Mouse (Mus musculus): ENCODE measurements around the gene Tsku.

Tsku gene

GRCm38 (mm10) chr7:98361063-98361652 lies at the start of gene Tsku:
TSS of gene Tsku (minus strand) at chr7:98361328.
- DNase-seq (ENCODE audit: extremely low spot score), result peak; percentile 96

GRCm38 (mm10) chr7:98407615-98408014 lies 46.5 kb upstream of the Tsku start:
- no peak for DNase-seq (ENCODE audit: extremely low spot score)

- DNase-seq (ENCODE audit: extremely low spot score), result no peak
These were observed 42.9 kb upstream of the Tsku start for GRCm38 (mm10) chr7:98403996-98404395.

GRCm38 (mm10) chr7:98402582-98403574 lies 41.8 kb upstream of the Tsku start:
- no peak for DNase-seq (ENCODE audit: extremely low spot score)

GRCm38 (mm10) chr7:98392466-98393201 lies 31.5 kb upstream of the Tsku start:
- no peak for DNase-seq (ENCODE audit: extremely low spot score)

- no peak for DNase-seq (ENCODE audit: extremely low spot score)
These were observed 30.3 kb upstream of the Tsku start for GRCm38 (mm10) chr7:98391351-98391936.

- no peak for DNase-seq (ENCODE audit: extremely low spot score)
These were observed 29.4 kb upstream of the Tsku start for GRCm38 (mm10) chr7:98390486-98390885.

- no peak for DNase-seq (ENCODE audit: extremely low spot score)
These were observed 28.5 kb upstream of the Tsku start for GRCm38 (mm10) chr7:98389656-98390055.

GRCm38 (mm10) chr7:98388881-98389501 lies 27.9 kb upstream of the Tsku start:
- DNase-seq (ENCODE audit: extremely low spot score), result no peak

- DNase-seq (ENCODE audit: extremely low spot score), result no peak
These were observed 26.1 kb upstream of the Tsku start for GRCm38 (mm10) chr7:98387201-98387600.

- no peak for DNase-seq (ENCODE audit: extremely low spot score)
These were observed 24.0 kb upstream of the Tsku start for GRCm38 (mm10) chr7:98385168-98385567.

- DNase-seq (ENCODE audit: extremely low spot score), result no peak
These were observed 22.2 kb upstream of the Tsku start for GRCm38 (mm10) chr7:98383337-98383736.

- no peak for DNase-seq (ENCODE audit: extremely low spot score)
These were observed 21.7 kb upstream of the Tsku start for GRCm38 (mm10) chr7:98382784-98383183.

- no peak for DNase-seq (ENCODE audit: extremely low spot score)
These were observed 19.2 kb upstream of the Tsku start for GRCm38 (mm10) chr7:98380224-98380925.

GRCm38 (mm10) chr7:98379232-98379631 lies 18.1 kb upstream of the Tsku start:
- DNase-seq (ENCODE audit: extremely low spot score), result no peak

GRCm38 (mm10) chr7:98377257-98377656 lies 16.1 kb upstream of the Tsku start:
- no peak for DNase-seq (ENCODE audit: extremely low spot score)

- DNase-seq (ENCODE audit: extremely low spot score), result no peak
These were observed 10.0 kb upstream of the Tsku start for GRCm38 (mm10) chr7:98371161-98371560.

- no peak for DNase-seq (ENCODE audit: extremely low spot score)
These were observed 8.7 kb upstream of the Tsku start for GRCm38 (mm10) chr7:98369762-98370369.

- DNase-seq (ENCODE audit: extremely low spot score), result no peak
These were observed 534 bp upstream of the Tsku start for GRCm38 (mm10) chr7:98361662-98362061.

GRCm38 (mm10) chr7:98360621-98360990 lies 522 bp downstream of the Tsku start:
- DNase-seq (ENCODE audit: extremely low spot score), result no peak

Data from embryo, embryonic 9.5 days (tissue).